Mouse (Mus musculus): Measurements from ENCODE around the gene Tmem185b.

DNA sequence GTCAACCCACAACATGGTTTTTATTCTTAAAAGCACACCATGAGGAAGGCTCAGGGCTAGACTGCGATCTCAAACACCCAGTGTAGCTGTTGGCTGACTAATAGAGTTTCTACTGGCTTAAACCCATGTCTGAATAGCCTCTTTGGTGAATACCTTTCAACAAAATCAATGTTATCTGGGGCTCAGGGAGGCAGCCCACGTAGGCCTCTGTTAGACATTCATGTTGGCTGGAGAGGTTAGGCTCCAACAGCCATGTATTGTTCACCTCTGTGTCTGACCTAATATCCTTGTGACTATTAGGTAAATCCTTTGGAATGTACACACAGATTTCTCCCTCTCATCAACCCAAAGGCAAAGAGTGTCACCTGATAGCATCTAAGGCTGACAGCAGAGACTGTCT lies 10.2 kb downstream of the Tmem185b start:
- no peak for TF ChIP-seq CTCF (IDR thresholded peaks at IDR 0.05; ENCODE audit: extremely low read depth, insufficient read depth, insufficient read length, insufficient replicate concordance)
- TF ChIP-seq POLR2A (IDR thresholded peaks at IDR 0.05; ENCODE audit: low read depth, low read length) = no peak
